Mouse (Mus musculus): ENCODE measurements around the gene Fcgbp.
"Not testable (repeated sequence)": the region's sequence is repeated elsewhere in the genome, so short reads cannot be mapped to it uniquely, and the experiment has no call there.

The Fcgbp gene

GRCm38 (mm10) chr7:28149841-28150240 is 78.8 kb downstream of the Fcgbp start:
- DNase-seq (ENCODE audit: low read depth, low spot score): peak; percentile 60

- peak; percentile 39 for DNase-seq (ENCODE audit: low read depth, low spot score)
Observed at GRCm38 (mm10) chr7:28151584-28152221, 80.7 kb downstream of the Fcgbp start.

- DNase-seq (ENCODE audit: low read depth, low spot score): not testable (repeated sequence)
Observed at GRCm38 (mm10) chr7:28153595-28153994, 82.6 kb downstream of the Fcgbp start.

- peak; percentile 65 for DNase-seq (ENCODE audit: low read depth, low spot score)
Observed at GRCm38 (mm10) chr7:28159292-28159691, 88.3 kb downstream of the Fcgbp start.

- DNase-seq (ENCODE audit: low read depth, low spot score): no peak
Observed at GRCm38 (mm10) chr7:28159893-28160292, 88.9 kb downstream of the Fcgbp start.

GRCm38 (mm10) chr7:28161163-28161749 is 90.2 kb downstream of the Fcgbp start:
- no peak for DNase-seq (ENCODE audit: low read depth, low spot score)

GRCm38 (mm10) chr7:28165406-28165805 is 94.4 kb downstream of the Fcgbp start:
- no peak for DNase-seq (ENCODE audit: low read depth, low spot score)

- peak; percentile 86 for DNase-seq (ENCODE audit: low read depth, low spot score)
Observed at GRCm38 (mm10) chr7:28168320-28169115, 97.5 kb downstream of the Fcgbp start.

- DNase-seq (ENCODE audit: low read depth, low spot score): peak; percentile 86
Observed at GRCm38 (mm10) chr7:28169489-28170422, 98.7 kb downstream of the Fcgbp start, which contains the start of gene Fbl. TSS of gene Fbl (plus strand) at chr7:28169710.

Measured in 3T3-L1 (cell line).